Mouse (Mus musculus) embryonic fibroblast, embryonic 13.5 days (primary cell): ENCODE results near the gene Mrpl52. TPM values are rescaled to one million over a fixed set of nuclear protein-coding genes. Genes with fewer than 3 reads are reported as not detected.

ENCODE experiments used
- H3K27ac ChIP-seq: 2 replicates; pipeline ENCODE4 v1.5.1; 2012; ENCODE audit warnings: low read length, control low read depth, inconsistent platforms; ENCODE audit not compliant: insufficient read depth
- H3K4me1 ChIP-seq: 2 replicates; pipeline ENCODE4 v1.6.1; 2011; ENCODE audit warnings: low read length; ENCODE audit not compliant: control insufficient read depth, insufficient read depth
- H3K4me3 ChIP-seq: 2 replicates; pipeline ENCODE4 v1.5.1; 2011; ENCODE audit warnings: mild to moderate bottlenecking, control low read depth, low read length; ENCODE audit not compliant: insufficient read depth
- CTCF ChIP-seq: IDR thresholded peaks from 2 replicates; pipeline ENCODE4 v1.5.1; 2011; ENCODE audit warnings: mild to moderate bottlenecking, control low read depth, low read length, moderate library complexity, borderline replicate concordance; ENCODE audit not compliant: insufficient read depth
- POLR2A ChIP-seq: IDR thresholded peaks from 2 replicates; pipeline ENCODE4 v1.6.1; 2011; ENCODE audit warnings: low read depth, mild to moderate bottlenecking, control low read depth, low read length, moderate library complexity
- polyA plus RNA-seq: library from polyadenylated mRNA; stranded (reverse); fragments of >200 nt; gene quantifications from 2 replicates; pipeline ENCODE4 v1.2.4, GENCODE M21; 2011; ENCODE audit warnings: low read depth; ENCODE audit not compliant: missing spikeins, insufficient read length

Gene Mrpl52
- polyA plus RNA-seq, 1 experiment = 138 TPM

GRCm38 (mm10) chr14:54409980-54410810 lies 16.5 kb upstream of the Mrpl52 start:
- Histone ChIP-seq H3K4me3 (no peak overlapping the region), H3K27ac (no peak overlapping the region), H3K4me1 (peaks cover 2% of the 10 kb centered on the region; the same call in 1 of the 2 replicates)
- no peak for TF ChIP-seq POLR2A
- TF ChIP-seq CTCF = no peak

- no peak overlapping the region for H3K4me3 ChIP-seq
- H3K4me1 ChIP-seq = peaks cover 2% of the 10 kb centered on the region; the same call in 1 of the 2 replicates
- no peak for TF ChIP-seq CTCF
- no peak for TF ChIP-seq POLR2A
- no peak overlapping the region for H3K27ac ChIP-seq
These were observed 14.6 kb upstream of the Mrpl52 start for GRCm38 (mm10) chr14:54412000-54412576.

- H3K4me3 ChIP-seq = no peak overlapping the region
- TF ChIP-seq POLR2A (no peak), CTCF (peak; percentile 32; the same call in 1 of the 2 replicates)
- no peak overlapping the region for H3K27ac ChIP-seq
- H3K4me1 ChIP-seq = peaks cover 2% of the 10 kb centered on the region; the same call in 1 of the 2 replicates
These were observed 14.0 kb upstream of the Mrpl52 start for GRCm38 (mm10) chr14:54412629-54413170.

- H3K4me1 ChIP-seq = peaks cover 2% of the 10 kb centered on the region; the same call in 1 of the 2 replicates
- no peak overlapping the region for H3K27ac ChIP-seq
- no peak overlapping the region for H3K4me3 ChIP-seq
- no peak for TF ChIP-seq POLR2A
- TF ChIP-seq CTCF = no peak
These were observed 12.6 kb upstream of the Mrpl52 start for GRCm38 (mm10) chr14:54413877-54414700.

GRCm38 (mm10) chr14:54415241-54416020 lies 11.3 kb upstream of the Mrpl52 start:
- TF ChIP-seq CTCF (no peak), POLR2A (no peak)
- Histone ChIP-seq H3K27ac (no peak overlapping the region), H3K4me3 (no peak overlapping the region), H3K4me1 (no peaks in the 10 kb centered on the region; the same call in 1 of the 2 replicates)

GRCm38 (mm10) chr14:54416229-54416775 lies 10.4 kb upstream of the Mrpl52 start:
- H3K4me1 ChIP-seq = no peaks in the 10 kb centered on the region; the same call in 1 of the 2 replicates
- no peak overlapping the region for H3K27ac ChIP-seq
- TF ChIP-seq CTCF (no peak), POLR2A (no peak)
- no peak overlapping the region for H3K4me3 ChIP-seq

- no peaks in the 10 kb centered on the region; the same call in 1 of the 2 replicates for H3K4me1 ChIP-seq
- no peak overlapping the region for H3K27ac ChIP-seq
- H3K4me3 ChIP-seq = no peak overlapping the region
- TF ChIP-seq POLR2A (no peak), CTCF (no peak)
These were observed 9.9 kb upstream of the Mrpl52 start for GRCm38 (mm10) chr14:54416830-54417229.

GRCm38 (mm10) chr14:54417623-54418081 lies 9.1 kb upstream of the Mrpl52 start, which contains the start of gene Slc7a7:
Gene Slc7a7, minus strand, starts transcription at chr14:54417780.
- Histone ChIP-seq H3K4me3 (no peak within 1 kb of the TSS), H3K4me1 (no peaks in the 10 kb centered on the region; the same call in 1 of the 2 replicates), H3K27ac (no peak within 1 kb of the TSS)
- TF ChIP-seq POLR2A (0 out of 2 replicates have a peak, but pooled peaks have one; percentile 15), CTCF (no peak)
